Mouse (Mus musculus): ENCODE measurements around the gene Skor1.
A peak's percentile ranks its signal among the peaks of the same experiment; 100 is the strongest.

The Skor1 gene

GRCm38 (mm10) chr9:63091101-63091921 is 57.5 kb downstream of the Skor1 start:
- no peak for DNase-seq (ENCODE audit: low spot score in 2 of 2)

DNA sequence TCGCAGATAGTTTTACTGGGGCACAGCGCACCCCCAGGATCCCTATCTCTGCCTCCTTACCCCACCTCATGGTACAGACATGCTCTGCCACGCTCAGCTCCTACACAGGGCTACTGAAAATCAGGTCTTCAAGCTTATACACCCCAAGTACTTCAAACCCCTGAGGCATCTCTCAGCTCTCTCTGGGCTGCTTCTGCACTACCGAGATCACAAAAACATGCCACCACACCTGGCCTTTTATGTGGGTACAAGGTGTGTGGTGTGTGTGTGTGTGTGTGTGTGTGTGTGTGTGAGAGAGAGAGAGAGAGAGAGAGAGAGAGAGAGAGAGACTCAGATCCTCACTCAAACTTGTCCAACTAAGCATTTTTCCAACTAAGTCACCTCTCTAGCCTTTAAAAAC is 59.6 kb downstream of the Skor1 start:
- DNase-seq (ENCODE audit: low spot score in 2 of 2), result peak; percentile 19 to 28
